Mouse (Mus musculus): Measurements from ENCODE around the gene A930004D18Rik.
A peak's percentile ranks its signal among the peaks of the same experiment; 100 is the strongest.

A930004D18Rik gene

DNA sequence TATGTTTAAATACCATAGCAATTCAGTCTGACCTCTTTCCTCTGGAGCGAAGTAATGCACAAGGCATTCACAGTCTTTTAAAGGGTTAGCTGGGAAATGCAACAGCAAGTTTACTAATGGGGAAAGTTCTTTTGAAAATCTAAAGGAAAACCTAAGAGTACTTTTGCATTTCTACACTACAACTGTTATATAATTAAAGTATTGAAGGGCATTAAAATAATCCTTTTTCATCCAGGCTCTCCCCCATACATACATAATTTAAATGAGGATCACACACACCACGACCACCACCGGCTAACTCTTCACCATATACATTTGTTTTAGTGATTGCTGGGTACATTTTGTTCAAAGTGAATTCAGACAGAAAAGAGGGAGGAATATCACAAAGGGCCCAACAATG lies 15.0 kb upstream of the A930004D18Rik start:
- DNase-seq: no peak

DNA sequence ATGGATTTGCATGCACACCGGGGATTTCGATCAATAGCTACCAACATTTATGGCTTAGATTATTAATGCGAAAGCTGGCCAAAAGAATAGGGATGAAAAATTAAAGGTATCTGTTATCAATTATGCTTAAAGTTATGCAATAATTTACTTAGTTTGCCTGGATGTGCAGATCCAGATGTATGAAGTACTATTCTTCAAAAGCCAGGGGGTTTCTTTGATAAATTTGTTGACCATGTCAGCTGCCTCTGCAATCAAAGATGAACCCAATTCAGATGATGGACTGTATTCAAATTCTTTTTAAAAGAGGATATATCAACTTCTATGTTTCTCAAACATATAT lies 14.3 kb upstream of the A930004D18Rik start:
- no peak for DNase-seq

GRCm38 (mm10) chr2:18051026-18051830 lies 13.7 kb upstream of the A930004D18Rik start:
- no peak for DNase-seq

GRCm38 (mm10) chr2:18050541-18050985 lies 13.0 kb upstream of the A930004D18Rik start:
- peak; percentile 29 for DNase-seq

- no peak for DNase-seq
These were observed 12.5 kb upstream of the A930004D18Rik start for GRCm38 (mm10) chr2:18050018-18050417.

DNA sequence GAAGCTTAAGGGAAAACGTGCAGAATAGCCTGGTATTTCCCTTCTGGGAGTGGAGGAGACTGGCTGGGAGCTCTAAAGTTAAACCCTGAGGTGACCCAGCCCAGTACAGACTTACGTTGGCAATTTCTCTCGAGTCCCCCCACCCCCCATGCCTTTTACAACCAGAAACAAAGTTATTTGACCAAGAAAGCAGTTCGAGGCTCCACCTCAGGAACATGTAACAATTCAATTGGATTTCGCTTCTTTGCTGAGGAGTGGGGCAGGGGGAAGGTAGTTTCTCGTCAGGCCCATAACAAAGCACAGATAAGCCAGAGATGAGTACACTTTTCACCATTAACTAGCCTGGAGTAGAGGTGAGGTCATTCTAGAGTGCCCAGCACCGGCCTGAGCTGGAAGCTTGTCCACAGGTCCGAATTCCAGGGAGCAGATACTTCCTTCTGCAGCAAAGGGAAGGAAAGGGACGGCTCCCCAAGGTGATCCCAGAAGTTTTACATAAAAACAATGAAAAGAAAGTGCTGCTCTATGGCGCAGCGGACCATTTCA lies 11.8 kb upstream of the A930004D18Rik start:
- DNase-seq: peak; percentile 73

GRCm38 (mm10) chr2:18048453-18049075 lies 11.0 kb upstream of the A930004D18Rik start, which contains the start of gene Skida1:
Gene Skida1 (minus strand): TSS chr2:18049051.
- DNase-seq: peak; percentile 57

GRCm38 (mm10) chr2:18047646-18048452 lies 10.3 kb upstream of the A930004D18Rik start:
- DNase-seq: peak; percentile 85

DNA sequence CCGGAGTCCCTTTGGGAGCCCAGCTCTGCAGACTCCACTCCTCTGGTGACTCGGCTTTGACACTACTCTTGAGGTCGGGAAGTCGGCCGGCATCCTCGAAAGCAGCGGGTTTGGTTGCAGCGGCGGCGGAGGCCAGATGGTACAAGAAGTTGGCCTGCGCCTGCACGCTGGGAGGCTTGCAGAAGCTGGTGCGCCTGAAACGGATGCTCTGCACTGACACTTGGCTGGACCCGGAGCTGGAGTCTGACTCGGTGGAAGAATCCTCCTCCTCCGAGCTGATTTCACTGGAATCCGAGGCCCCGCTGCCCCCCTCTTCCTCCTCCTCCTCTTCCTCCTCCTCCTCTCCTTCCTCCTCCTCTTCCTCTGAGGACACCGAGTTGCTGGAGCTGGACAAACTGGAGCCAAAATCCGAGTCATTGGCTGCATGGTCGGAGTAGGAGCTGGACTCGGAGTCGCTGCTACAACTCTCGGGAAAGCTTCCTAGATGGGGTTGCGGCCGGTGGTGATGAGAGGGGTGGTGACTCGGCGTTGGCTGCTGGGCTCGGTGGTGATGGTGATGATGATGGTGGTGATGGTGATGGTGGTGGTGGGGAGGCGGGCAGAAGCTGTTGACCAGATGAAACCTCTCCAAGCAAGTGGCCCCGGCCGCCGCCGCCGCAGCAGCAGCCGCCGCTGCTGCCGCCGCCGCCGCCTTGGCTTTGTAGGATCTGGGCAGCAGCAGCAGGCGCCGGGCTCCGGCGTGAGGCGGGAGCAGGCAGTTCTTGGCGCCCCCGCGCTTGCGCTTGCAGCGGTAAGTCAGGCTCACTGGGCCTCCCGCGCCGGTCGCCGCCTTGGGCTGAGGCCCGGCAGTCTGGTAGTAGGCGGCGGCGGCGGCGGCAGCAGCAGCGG lies 9.5 kb upstream of the A930004D18Rik start:
- peak; percentile 85 for DNase-seq

DNA sequence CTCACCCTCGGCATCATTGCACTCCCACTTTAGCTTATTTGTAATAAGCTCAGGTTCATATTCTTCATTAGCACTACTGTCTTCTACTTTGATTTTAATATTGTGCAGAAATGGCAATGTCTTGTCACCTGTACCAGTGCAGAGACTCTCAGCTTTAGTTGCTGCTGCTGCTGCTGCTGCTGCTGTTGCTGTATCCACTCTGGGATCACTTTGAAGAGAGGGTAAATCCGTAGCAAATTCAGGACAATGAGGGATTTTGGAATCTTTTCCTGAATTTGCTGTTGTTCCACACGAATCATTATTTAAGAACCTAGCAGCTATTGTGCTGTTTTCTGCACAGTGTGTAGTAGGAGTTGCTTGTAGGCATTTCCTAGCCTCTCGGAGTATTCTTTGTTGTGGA lies 8.6 kb upstream of the A930004D18Rik start:
- no peak for DNase-seq

DNA sequence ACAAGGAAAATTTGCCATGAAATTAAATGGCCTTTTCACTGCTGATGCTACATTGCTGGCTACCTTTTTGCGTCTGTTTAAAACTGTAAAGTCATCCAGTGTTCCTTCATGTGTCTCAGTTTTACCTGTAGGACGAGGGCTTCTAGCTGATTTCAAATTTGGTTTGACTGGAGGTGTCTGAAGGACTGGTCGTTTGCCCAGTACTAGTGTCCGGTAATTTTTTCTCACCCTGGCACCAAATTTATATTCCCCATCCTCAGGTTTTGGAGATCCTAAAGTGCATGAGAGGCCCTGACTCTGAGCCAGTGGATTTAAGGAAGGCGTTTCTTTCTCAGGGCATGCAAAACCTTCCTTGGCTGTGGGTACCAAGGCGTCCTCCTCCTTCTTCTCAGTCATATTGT lies 8.2 kb upstream of the A930004D18Rik start:
- peak; percentile 43 for DNase-seq

DNA sequence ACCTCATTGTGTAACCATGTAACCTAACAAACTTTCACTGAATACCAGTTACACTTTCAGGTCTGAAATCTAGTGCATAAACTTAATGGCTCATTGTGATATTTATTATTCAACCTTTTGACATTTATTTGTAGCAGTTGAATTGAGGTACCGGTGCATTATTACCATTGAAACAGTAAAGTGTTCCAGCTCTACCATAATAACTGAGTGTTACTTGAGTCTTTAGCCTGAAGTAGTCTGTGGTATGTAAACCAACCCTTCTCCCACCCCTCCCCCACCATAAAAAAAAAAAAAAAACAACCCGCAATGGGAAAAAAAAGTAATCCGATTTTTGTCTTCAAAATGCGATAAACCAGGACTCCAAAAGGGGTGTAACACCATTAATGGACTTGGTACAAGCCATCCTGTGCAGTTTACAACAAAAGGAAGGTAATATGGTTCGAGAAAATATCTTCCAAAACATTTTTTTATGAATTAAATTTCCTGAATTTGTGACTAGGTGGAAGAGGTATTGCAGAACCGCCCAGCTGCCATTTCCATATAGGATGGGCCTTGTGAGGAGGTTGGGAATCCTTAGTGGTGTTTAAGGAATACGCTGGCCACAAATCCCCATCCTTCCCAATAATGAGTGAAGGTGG lies 7.7 kb upstream of the A930004D18Rik start:
- DNase-seq: peak; percentile 28

- peak; percentile 53 for DNase-seq
These were observed 3.8 kb upstream of the A930004D18Rik start for GRCm38 (mm10) chr2:18041199-18041885.

DNA sequence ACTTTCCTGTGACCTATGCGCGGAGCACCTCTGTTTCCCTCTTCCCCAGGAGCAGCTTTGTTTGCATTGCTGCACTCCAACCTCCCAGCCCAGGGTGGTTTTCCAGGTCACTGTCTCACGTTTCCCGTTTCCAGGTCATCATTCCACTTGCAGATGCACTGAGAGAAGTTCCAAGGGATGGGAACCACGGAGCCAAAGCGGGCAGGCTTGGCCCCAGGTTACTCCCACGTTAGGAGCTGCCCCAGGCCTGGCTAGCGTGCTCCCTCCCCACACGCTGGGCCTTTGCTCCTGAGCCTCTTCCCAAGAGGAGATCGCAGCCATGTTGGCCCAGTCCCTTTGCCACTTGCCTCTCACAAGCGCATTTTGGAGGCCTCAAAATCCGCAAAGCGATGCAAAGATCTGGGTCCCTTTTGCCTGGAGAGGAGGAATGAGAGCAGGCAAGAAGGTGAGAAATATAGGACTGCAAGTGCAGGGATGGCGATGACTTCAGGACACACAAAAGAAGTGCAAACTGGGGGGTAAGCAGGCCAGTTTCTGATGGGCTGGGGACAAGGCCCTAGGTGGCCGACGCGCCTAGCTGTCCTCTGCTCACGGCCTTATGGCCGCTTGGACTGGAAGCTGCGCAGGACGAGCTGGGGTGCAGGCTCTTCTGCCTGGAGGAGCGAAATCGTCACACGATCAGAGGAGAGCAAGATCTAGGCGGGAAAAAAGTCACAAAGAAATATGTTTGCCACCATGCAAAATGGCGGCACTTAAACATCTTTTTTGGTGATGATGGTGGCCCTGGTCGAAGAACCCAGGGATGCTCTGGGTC lies 3.0 kb upstream of the A930004D18Rik start:
- peak; percentile 35 for DNase-seq

GRCm38 (mm10) chr2:18039566-18040290 lies 2.2 kb upstream of the A930004D18Rik start:
- DNase-seq: no peak

- no peak for DNase-seq
These were observed 1.4 kb upstream of the A930004D18Rik start for GRCm38 (mm10) chr2:18038895-18039371.

GRCm38 (mm10) chr2:18038141-18038752 lies 710 bp upstream of the A930004D18Rik start:
- DNase-seq: peak; percentile 24

- no peak for DNase-seq
These were observed 2.9 kb downstream of the A930004D18Rik start for GRCm38 (mm10) chr2:18034371-18035250.
